Mouse (Mus musculus) cortical plate, adult 2 months (tissue): ENCODE measurements around the gene Pik3cb. TPM values are rescaled to one million over a fixed set of nuclear protein-coding genes. Genes with fewer than 3 reads are reported as not detected.
A peak's percentile ranks its signal among the peaks of the same experiment; 100 is the strongest.

ENCODE experiments used
- H3K27ac ChIP-seq: fragments of 200-500 bp; 2 replicates; pipeline ENCODE4 v1.5.1; 2012; ENCODE audit warnings: low read length, control low read depth, inconsistent platforms; ENCODE audit not compliant: insufficient read depth
- H3K4me1 ChIP-seq: fragments of 200-500 bp; 2 replicates; pipeline ENCODE4 v1.6.1; 2011; ENCODE audit warnings: low read length; ENCODE audit not compliant: control insufficient read depth, insufficient read depth
- H3K4me3 ChIP-seq: fragments of 200-500 bp; 2 replicates; pipeline ENCODE4 v1.5.1; 2011; ENCODE audit warnings: mild to moderate bottlenecking, low read length, control low read depth; ENCODE audit not compliant: insufficient read depth
- CTCF ChIP-seq: fragments of 200-500 bp; IDR thresholded peaks from 2 replicates; pipeline ENCODE4 v1.5.1; 2011; ENCODE audit warnings: mild to moderate bottlenecking, control low read depth, low read length; ENCODE audit not compliant: insufficient read depth; ENCODE audit errors: extremely low read depth
- POLR2A ChIP-seq: fragments of 200-500 bp; IDR thresholded peaks from 2 replicates; pipeline ENCODE4 v1.6.1; 2011; ENCODE audit warnings: mild to moderate bottlenecking, low read length, control low read depth; ENCODE audit not compliant: insufficient read depth; ENCODE audit errors: extremely low read depth
- polyA plus RNA-seq: library from polyadenylated mRNA; depleted of rRNA; stranded (reverse); fragments of >200 nt; gene quantifications from 2 replicates; pipeline ENCODE4 v1.2.3, GENCODE M21; 2012

Pik3cb gene
- polyA plus RNA-seq, 1 experiment: 12.6 TPM

GRCm38 (mm10) chr9:99098482-99099129, 41.8 kb downstream of the Pik3cb start:
- peak overlapping the region; percentile 47; the same call in 1 of the 2 replicates for H3K27ac ChIP-seq
- no peak overlapping the region for H3K4me3 ChIP-seq
- TF ChIP-seq CTCF: no peak
- no peak for TF ChIP-seq POLR2A
- no peaks in the 10 kb centered on the region for H3K4me1 ChIP-seq

- TF ChIP-seq POLR2A (no peak), CTCF (no peak)
Measured at GRCm38 (mm10) chr9:99097668-99098067, 42.8 kb downstream of the Pik3cb start.

GRCm38 (mm10) chr9:99095192-99095591, 45.2 kb downstream of the Pik3cb start:
- H3K4me3 ChIP-seq: no peak overlapping the region
- no peak overlapping the region for H3K27ac ChIP-seq
- TF ChIP-seq POLR2A: no peak
- no peak for TF ChIP-seq CTCF
- no peaks in the 10 kb centered on the region for H3K4me1 ChIP-seq

More at GRCm38 (mm10) chr9:99097668-99098067, 42.8 kb downstream of the Pik3cb start:
- Histone ChIP-seq H3K27ac (no peak overlapping the region), H3K4me3 (no peak overlapping the region), H3K4me1 (no peaks in the 10 kb centered on the region)

GRCm38 (mm10) chr9:99090546-99090945, 49.9 kb downstream of the Pik3cb start:
- TF ChIP-seq CTCF (no peak), POLR2A (no peak)
- no peak overlapping the region for H3K27ac ChIP-seq
- no peak overlapping the region for H3K4me3 ChIP-seq
- H3K4me1 ChIP-seq: no peaks in the 10 kb centered on the region

- no peak overlapping the region for H3K4me3 ChIP-seq
- H3K4me1 ChIP-seq: no peaks in the 10 kb centered on the region
- no peak overlapping the region for H3K27ac ChIP-seq
- TF ChIP-seq CTCF (no peak), POLR2A (no peak)
Measured at GRCm38 (mm10) chr9:99089904-99090303, 50.5 kb downstream of the Pik3cb start.

- Histone ChIP-seq H3K27ac (no peak overlapping the region), H3K4me3 (no peak overlapping the region), H3K4me1 (no peaks in the 10 kb centered on the region)
- no peak for TF ChIP-seq POLR2A
- no peak for TF ChIP-seq CTCF
Measured at GRCm38 (mm10) chr9:99081718-99082117, 58.7 kb downstream of the Pik3cb start.

- H3K4me3 ChIP-seq: no peak overlapping the region
- TF ChIP-seq POLR2A: no peak
- no peak for TF ChIP-seq CTCF
- no peak overlapping the region for H3K27ac ChIP-seq
- H3K4me1 ChIP-seq: no peaks in the 10 kb centered on the region
Measured at GRCm38 (mm10) chr9:99081308-99081707, 59.1 kb downstream of the Pik3cb start.

- Histone ChIP-seq H3K4me3 (no peak overlapping the region), H3K4me1 (no peaks in the 10 kb centered on the region), H3K27ac (no peak overlapping the region)
- no peak for TF ChIP-seq POLR2A
- TF ChIP-seq CTCF: 0 out of 2 replicates have a peak, but pooled peaks have one; percentile 2
Measured at GRCm38 (mm10) chr9:99080657-99081056, 59.8 kb downstream of the Pik3cb start.

GRCm38 (mm10) chr9:99074462-99074861, 66.0 kb downstream of the Pik3cb start:
- TF ChIP-seq POLR2A: no peak
- no peak for TF ChIP-seq CTCF
- Histone ChIP-seq H3K4me3 (no peak overlapping the region), H3K27ac (no peak overlapping the region), H3K4me1 (no peaks in the 10 kb centered on the region)

- no peaks in the 10 kb centered on the region for H3K4me1 ChIP-seq
- no peak overlapping the region for H3K27ac ChIP-seq
- H3K4me3 ChIP-seq: no peak overlapping the region
- TF ChIP-seq CTCF: no peak
- TF ChIP-seq POLR2A: no peak
Measured at GRCm38 (mm10) chr9:99072538-99072937, 67.9 kb downstream of the Pik3cb start.
